Mouse (Mus musculus) left cerebral cortex, postnatal 25 days (tissue): ENCODE data around the gene Zfyve28. TPM values are rescaled to one million over a fixed set of nuclear protein-coding genes. Genes with fewer than 3 reads are reported as not detected.

Source experiments
- DNase-seq, 2 experiments: peaks; one replicate each; pipeline ENCODE4 v3.0.0; 2022; ENCODE audit warnings: low spot score in 2 of 2, mixed read lengths in 1 of 2
- intact Hi-C: fragments of 180-260 bp; cut with DNase I; formaldehyde crosslinking; loops from one replicate; pipeline ENCODE4 v1.15.1; 2025
- total RNA-seq, 2 experiments: library from RNA; stranded (reverse); gene quantifications; 2 replicates each; pipeline ENCODE4 v1.2.3; 2021

The Zfyve28 gene
- total RNA-seq, 2 experiments from 2014 or later = 40.6 to 62.2 TPM

DNA sequence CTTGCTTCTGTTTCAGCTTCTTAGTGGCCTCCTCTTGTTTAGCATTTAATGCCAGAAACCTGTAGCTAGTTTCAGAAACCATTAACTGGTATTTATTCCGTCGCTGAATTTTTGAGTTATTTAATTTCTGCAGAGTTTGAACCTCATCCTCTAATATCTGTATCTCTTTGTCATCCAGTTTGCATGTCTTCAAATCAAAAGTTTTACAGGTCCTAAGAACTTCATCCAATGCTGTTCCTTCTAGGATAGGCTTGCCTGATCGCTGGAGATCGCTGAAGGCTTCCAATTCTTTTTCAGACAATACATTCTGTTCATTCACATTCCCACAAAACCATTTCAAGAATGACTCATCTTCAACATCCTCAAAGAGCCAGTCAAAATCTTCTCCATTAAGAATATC lies 120.4 kb downstream of the Zfyve28 start:
- DNase-seq = no peak
- intact Hi-C loops = loop anchor here (2.0 kb wide), 1 partner anchor 19 kb away; the partner anchor contains the start of gene Mxd4

DNA sequence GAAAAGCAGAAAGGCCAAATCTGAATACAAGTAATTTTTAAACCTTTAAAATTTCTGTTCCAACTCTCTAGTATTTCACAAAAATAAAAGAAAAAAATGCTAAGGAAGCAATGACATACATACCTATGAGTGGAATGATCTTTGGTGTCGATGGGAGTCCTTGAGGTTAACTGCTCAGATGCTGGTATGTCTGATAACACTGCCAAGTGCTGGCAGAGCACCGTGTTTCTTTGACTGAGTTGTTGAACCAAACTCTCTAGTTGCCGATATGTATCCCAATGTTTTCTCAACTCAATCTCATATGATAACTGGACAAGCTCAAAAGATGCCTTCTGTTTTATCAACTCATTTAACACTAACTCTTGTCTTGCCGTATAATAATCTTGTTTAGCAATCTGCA lies 122.5 kb downstream of the Zfyve28 start:
- intact Hi-C loops = no loop called here
- DNase-seq = no peak

DNA sequence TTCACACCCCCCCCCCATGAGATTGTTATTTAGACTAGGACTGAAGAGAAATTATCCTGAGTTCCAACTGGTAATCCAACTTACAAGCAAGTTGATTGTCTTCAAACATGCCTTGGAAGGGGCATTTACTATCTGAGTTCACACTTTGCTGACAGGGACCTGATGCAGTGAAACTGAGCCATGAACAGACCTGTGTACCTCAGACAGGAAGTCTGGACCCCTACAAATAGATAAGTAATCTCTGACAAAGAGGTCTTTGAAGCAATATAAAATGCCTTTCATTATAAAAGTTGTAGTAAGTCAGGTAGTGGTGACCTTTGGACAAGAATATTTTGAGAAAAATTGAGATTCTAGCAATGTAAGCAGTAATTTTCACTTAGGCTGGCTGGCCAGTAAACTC lies 139.8 kb downstream of the Zfyve28 start:
- intact Hi-C loops = loop anchor here (5.0 kb wide), 1 partner anchor 51 kb away; no protein-coding TSS in a partner anchor
- no peak for DNase-seq

DNA sequence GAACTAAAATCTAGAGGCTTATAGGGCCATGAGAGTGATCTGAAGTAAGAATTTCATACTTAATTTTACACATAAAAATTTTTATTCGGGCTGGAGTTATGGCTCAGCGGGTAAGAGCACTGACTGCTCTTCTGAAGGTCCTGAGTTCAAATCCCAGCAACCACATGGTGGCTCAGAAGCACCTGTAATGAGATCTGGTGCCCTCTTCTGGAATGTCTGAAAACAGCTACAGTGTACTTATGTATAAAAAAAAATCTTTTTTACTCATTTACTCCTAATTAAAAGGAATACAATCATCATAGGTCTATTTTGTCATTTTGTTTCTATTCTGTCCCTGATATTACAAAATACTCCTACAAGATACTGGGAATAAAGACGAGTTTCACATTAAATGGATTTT lies 140.7 kb downstream of the Zfyve28 start:
- DNase-seq = no peak

More for the DNA sequence above, 140.7 kb downstream of the Zfyve28 start:
- intact Hi-C loops = loop anchor here (5.0 kb wide), 1 partner anchor 50 kb away; no protein-coding TSS in a partner anchor

Other genes with a start within 250 kb of the Zfyve28 start
- 1 to 10 TPM; 1.7 to 1.8 TPM for gene Poln, start 119.0 kb downstream of the Zfyve28 start, total RNA-seq
- gene Haus3, start 118.9 kb downstream of the Zfyve28 start, total RNA-seq = 1 to 10 TPM; 6.1 to 7.7 TPM
- 10 to 100 TPM; 77.6 to 96.5 TPM for gene Mxd4, start 100.7 kb downstream of the Zfyve28 start, total RNA-seq
- gene Cfap99, start 151 bp upstream of the Zfyve28 start, total RNA-seq = 1 to 10 TPM in 1 of 2 experiments, under 1 TPM in 1; 0.71 to 1.1 TPM
- gene Rnf4, start 47.8 kb upstream of the Zfyve28 start, total RNA-seq = 10 to 100 TPM; 86.9 to 89.8 TPM
- 10 to 100 TPM; 38.1 to 39.7 TPM for gene Fam193a, start 81.5 kb upstream of the Zfyve28 start, total RNA-seq
- 10 to 100 TPM; 13.0 to 13.1 TPM for gene Tnip2, start 225.5 kb upstream of the Zfyve28 start, total RNA-seq
- 1 to 10 TPM; 2.1 to 4.9 TPM for gene Sh3bp2, start 237.4 kb upstream of the Zfyve28 start, total RNA-seq